Mouse (Mus musculus) kidney, postnatal 0 days (tissue): ENCODE data around the gene Sdhb. TPM values are rescaled to one million over a fixed set of nuclear protein-coding genes. Genes with fewer than 3 reads are reported as not detected.
A peak's percentile ranks its signal among the peaks of the same experiment; 100 is the strongest.

Experiments used
- ATAC-seq: fragments of 200-750 bp; cut with Nextera tagmentation; replicated peaks from 2 replicates; pipeline ENCODE4 v1.8.0; 2017; ENCODE audit warnings: low read depth, moderate number of reproducible peaks, moderate TSS enrichment, moderate library complexity; ENCODE audit not compliant: low FRiP score
- DNase-seq: peaks from one replicate; pipeline ENCODE4 v3.0.0-alpha.2; 2016; ENCODE audit warnings: low spot score
- H3K27ac ChIP-seq: fragments of 300-500 bp; sonication (generic); 2 replicates; pipeline ENCODE4 v1.5.1; 2014; ENCODE audit warnings: mild to moderate bottlenecking
- H3K27me3 ChIP-seq: fragments of 300-500 bp; sonication (generic); 2 replicates; pipeline ENCODE4 v1.6.1; 2014; ENCODE audit warnings: low read length, mixed read lengths; ENCODE audit not compliant: insufficient read depth
- H3K36me3 ChIP-seq: fragments of 300-500 bp; sonication (generic); 2 replicates; pipeline ENCODE4 v1.6.1; 2014; ENCODE audit warnings: low read length, mixed read lengths; ENCODE audit not compliant: insufficient read depth
- H3K4me1 ChIP-seq: fragments of 300-500 bp; sonication (generic); replicated peaks from 2 replicates; pipeline ENCODE4 v1.6.1; 2014; ENCODE audit warnings: antibody characterized with exemption, low read length, mixed read lengths; ENCODE audit not compliant: insufficient read depth
- H3K4me2 ChIP-seq: fragments of 300-500 bp; sonication (generic); 2 replicates; pipeline ENCODE4 v1.6.1; 2014; ENCODE audit warnings: mild to moderate bottlenecking, low read length, moderate library complexity, mixed read lengths
- H3K4me3 ChIP-seq: fragments of 300-500 bp; sonication (generic); replicated peaks from 2 replicates; pipeline ENCODE4 v1.5.1; 2014; ENCODE audit warnings: low read depth, low read length
- H3K9ac ChIP-seq: fragments of 300-500 bp; sonication (generic); 2 replicates; pipeline ENCODE4 v1.6.1; 2014; ENCODE audit warnings: low read depth, low read length
- H3K9me3 ChIP-seq: fragments of 300-500 bp; sonication (generic); replicated peaks from 2 replicates; pipeline ENCODE4 v1.6.1; 2016; ENCODE audit warnings: low read length, inconsistent platforms, mixed read lengths
- CTCF ChIP-seq: IDR thresholded peaks from 2 replicates; pipeline ENCODE4 v1.5.1; 2016; ENCODE audit warnings: antibody characterized with exemption, low read depth, mild to moderate bottlenecking, moderate library complexity
- WGBS: fragments of 180-500 bp; shearing (Covaris S2); extraction: QIAGEN DNeasy Blood & Tissue Kit; methylation state at CpG from one replicate; pipeline ENCODE4 v1.1.7; 2014; 5-methylcytosine and 5-hydroxymethylcytosine counted together
- polyA plus RNA-seq: library from polyadenylated mRNA; unstranded; fragments of >200 nt; fragmentation: Nextera tagmentation; extraction: Ambion mirVana; gene quantifications from 2 replicates; pipeline ENCODE4 v1.2.1, GENCODE M21; 2015

Gene Sdhb
- polyA plus RNA-seq, 1 experiment from 2014 or later, result 674 TPM

GRCm38 (mm10) chr4:140971691-140972090, 10.7 kb downstream of the Sdhb start:
- Histone ChIP-seq H3K9me3 (no peaks in the 10 kb centered on the region), H3K36me3 (peaks cover 68% of the 10 kb centered on the region; the same call in 1 of the 2 replicates), H3K4me2 (no peak overlapping the region), H3K9ac (no peak overlapping the region), H3K27me3 (no peaks in the 10 kb centered on the region), H3K27ac (no peak overlapping the region), H3K4me3 (no peak overlapping the region), H3K4me1 (no peaks in the 10 kb centered on the region)
- no peak for DNase-seq
- no peak for TF ChIP-seq CTCF
- ATAC-seq, result no peak
- 87% methylated on average over 13 of the region's 13 CpGs for WGBS

GRCm38 (mm10) chr4:140974408-140974807, 13.4 kb downstream of the Sdhb start:
- Histone ChIP-seq H3K27me3 (no peaks in the 10 kb centered on the region), H3K4me2 (no peak overlapping the region), H3K27ac (no peak overlapping the region), H3K9me3 (no peaks in the 10 kb centered on the region), H3K4me1 (no peaks in the 10 kb centered on the region), H3K9ac (no peak overlapping the region), H3K36me3 (peaks cover 65% of the 10 kb centered on the region), H3K4me3 (no peak overlapping the region)
- TF ChIP-seq CTCF, result no peak
- DNase-seq (no peak), ATAC-seq (no peak)
- WGBS, result 89% methylated on average over 6 of the region's 6 CpGs

- Histone ChIP-seq H3K4me1 (no peaks in the 10 kb centered on the region), H3K9me3 (no peaks in the 10 kb centered on the region), H3K27ac (no peak overlapping the region), H3K36me3 (peaks cover 67% of the 10 kb centered on the region), H3K9ac (no peak overlapping the region), H3K4me3 (no peak overlapping the region), H3K27me3 (no peaks in the 10 kb centered on the region), H3K4me2 (no peak overlapping the region)
- DNase-seq (no peak), ATAC-seq (no peak)
- no peak for TF ChIP-seq CTCF
- WGBS, result 95% methylated on average over 7 of the region's 7 CpGs
Measured at GRCm38 (mm10) chr4:140975356-140975755, 14.4 kb downstream of the Sdhb start.

GRCm38 (mm10) chr4:140977278-140977677, 16.3 kb downstream of the Sdhb start:
- DNase-seq (no peak), ATAC-seq (no peak)
- TF ChIP-seq CTCF, result no peak
- Histone ChIP-seq H3K27ac (no peak overlapping the region), H3K9me3 (no peaks in the 10 kb centered on the region), H3K4me3 (no peak overlapping the region), H3K4me2 (no peak overlapping the region), H3K9ac (no peak overlapping the region), H3K4me1 (no peaks in the 10 kb centered on the region), H3K27me3 (no peaks in the 10 kb centered on the region), H3K36me3 (peaks cover 52% of the 10 kb centered on the region)
- WGBS, result 80% methylated on average over 10 of the region's 10 CpGs

- Histone ChIP-seq H3K4me2 (no peak overlapping the region), H3K9me3 (no peaks in the 10 kb centered on the region), H3K4me3 (no peak overlapping the region), H3K27me3 (no peaks in the 10 kb centered on the region), H3K4me1 (no peaks in the 10 kb centered on the region), H3K27ac (no peak overlapping the region), H3K9ac (no peak overlapping the region), H3K36me3 (peaks cover 45% of the 10 kb centered on the region)
- ATAC-seq (no peak), DNase-seq (no peak)
- no peak for TF ChIP-seq CTCF
- 87% methylated on average over 14 of the region's 14 CpGs for WGBS
Measured at GRCm38 (mm10) chr4:140977886-140978692, 17.1 kb downstream of the Sdhb start.

- 91% methylated on average over 2 of the region's 2 CpGs for WGBS
- H3K4me3 ChIP-seq, result no peak overlapping the region
- ATAC-seq, result no peak
Measured at GRCm38 (mm10) chr4:140981605-140982004, 20.6 kb downstream of the Sdhb start.

GRCm38 (mm10) chr4:140982808-140983207, 21.8 kb downstream of the Sdhb start:
- ATAC-seq, result no peak
- DNase-seq, result no peak
- 35% methylated on average over 4 of the region's 4 CpGs for whole genome bisulfite sequencing
- Histone ChIP-seq H3K36me3 (peaks cover 12% of the 10 kb centered on the region), H3K4me3 (no peak overlapping the region), H3K27ac (0 out of 2 replicates have a peak overlapping the region, but pooled peaks have one; percentile 22), H3K4me2 (no peak overlapping the region), H3K27me3 (no peaks in the 10 kb centered on the region), H3K9ac (no peak overlapping the region), H3K4me1 (0 out of 2 replicates have a peak, but pooled peaks cover 4% of the 10 kb centered on the region), H3K9me3 (no peaks in the 10 kb centered on the region)
- TF ChIP-seq CTCF, result no peak

More at GRCm38 (mm10) chr4:140981605-140982004, 20.6 kb downstream of the Sdhb start:
- H3K27me3 ChIP-seq, result no peaks in the 10 kb centered on the region
- H3K27ac ChIP-seq, result no peak overlapping the region
- peaks cover 17% of the 10 kb centered on the region for H3K36me3 ChIP-seq
- no peak for DNase-seq
- H3K9me3 ChIP-seq, result no peaks in the 10 kb centered on the region
- no peak overlapping the region for H3K9ac ChIP-seq
- peak; percentile 46 for TF ChIP-seq CTCF
- H3K4me2 ChIP-seq, result no peak overlapping the region
- H3K4me1 ChIP-seq, result no peaks in the 10 kb centered on the region
